Mouse (Mus musculus): ENCODE measurements around the gene Rnf222. TPM values are rescaled to one million over a fixed set of nuclear protein-coding genes. Genes with fewer than 3 reads are reported as not detected.

Gene Rnf222
- total and polyA plus RNA-seq, 3 experiments = not detected

DNA sequence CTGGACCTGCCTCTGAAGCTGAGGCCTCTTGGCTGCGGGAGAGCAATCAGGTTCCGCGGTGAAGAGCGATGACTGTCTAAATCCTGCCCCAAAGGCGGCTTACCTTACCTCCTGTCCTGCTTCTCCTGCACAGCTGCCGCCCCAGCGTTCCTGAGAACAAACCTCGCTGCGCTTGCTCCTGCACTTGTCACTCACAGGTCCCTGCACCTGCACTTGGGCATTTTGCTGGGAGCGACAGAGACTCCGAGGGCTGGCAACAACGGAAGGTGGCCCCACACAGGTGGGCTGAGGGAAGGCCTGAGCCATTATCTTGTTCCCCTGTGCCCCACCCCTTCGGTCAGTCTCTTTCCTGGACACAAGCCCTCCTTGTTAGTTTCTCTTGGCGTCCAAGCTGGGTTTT is 6.2 kb upstream of the Rnf222 start:
- no peak for DNase-seq (ENCODE audit: extremely low read depth)
- H3K4me3 ChIP-seq (replicated peaks in 1 of 3; ENCODE audit: low read depth in 2 of 3, low read length in 2 of 3, poor library complexity in 1 of 3) = no peak overlapping the region
- no peaks in the 10 kb centered on the region for H3K36me3 ChIP-seq (replicated peaks in 1 of 2; ENCODE audit: control insufficient read depth in 1 of 2, insufficient read depth in 1 of 2, low read length in 1 of 2)
- 0 out of 4 replicates have a peak, but pooled peaks cover 0 to 2% of the 10 kb centered on the region in 2 experiments for H3K4me1 ChIP-seq (ENCODE audit: control insufficient read depth in 1 of 2, insufficient read depth in 2 of 2)
- no peaks in the 10 kb centered on the region for H3K9me3 ChIP-seq (replicated peaks; ENCODE audit: low read length)
- in situ Hi-C loops (cut with MboI; ENCODE audit: low pct_ligation_motif_present, low pct_unique_long_range_greater_than_20kb, low sequenced_read_pairs) = no loop called here
- H3K27me3 ChIP-seq (replicated peaks) = no peaks in the 10 kb centered on the region
- no peak overlapping the region for H3K4me2 ChIP-seq (ENCODE audit: insufficient read depth, low read depth, poor library complexity, severe bottlenecking)
- TF ChIP-seq RCOR1 (conservative IDR thresholded peaks at IDR 0.05; ENCODE audit: low read depth, low read length) (no peak), E2F4 (IDR thresholded peaks at IDR 0.05; ENCODE audit: insufficient replicate concordance, low read depth, low read length) (no peak), MXI1 (IDR thresholded peaks at IDR 0.05; ENCODE audit: low read depth, low read length) (no peak), ZMIZ1 (IDR thresholded peaks at IDR 0.05; ENCODE audit: low read depth, low read length) (no peak), CHD1 (IDR thresholded peaks at IDR 0.05; ENCODE audit: low read depth, low read length) (no peak), ELF1 (IDR thresholded peaks at IDR 0.05; ENCODE audit: low read depth, low read length) (no peak), MAX (IDR thresholded peaks at IDR 0.05; ENCODE audit: low read length) (no peak), PAX5 (IDR thresholded peaks at IDR 0.05; ENCODE audit: low read length) (no peak), POLR2A (IDR thresholded peaks at IDR 0.05; ENCODE audit: low read depth, low read length) (no peak), USF1 (IDR thresholded peaks at IDR 0.05; ENCODE audit: low read depth, low read length) (no peak), MAFK (IDR thresholded peaks at IDR 0.05; ENCODE audit: insufficient replicate concordance, low read length) (no peak), GABPA (IDR thresholded peaks at IDR 0.05; ENCODE audit: insufficient replicate concordance, low read depth, low read length) (no peak), NRF1 (IDR thresholded peaks at IDR 0.05; ENCODE audit: low read depth, low read length) (no peak), EP300 (IDR thresholded peaks at IDR 0.05; ENCODE audit: low read length) (no peak), BHLHE40 (IDR thresholded peaks at IDR 0.05; ENCODE audit: low read depth, low read length) (no peak), CHD2 (IDR thresholded peaks at IDR 0.05; ENCODE audit: low read length) (no peak), USF2 (conservative IDR thresholded peaks at IDR 0.05; ENCODE audit: low read depth, low read length) (no peak), KAT2A (IDR thresholded peaks at IDR 0.05; ENCODE audit: insufficient replicate concordance, low read length) (no peak), POLR2AphosphoS2 (IDR thresholded peaks at IDR 0.05; ENCODE audit: low read depth, low read length) (no peak), ZC3H11A (IDR thresholded peaks at IDR 0.05; ENCODE audit: low read depth, low read length) (no peak)
- H3K27ac ChIP-seq (ENCODE audit: insufficient read depth, low read depth) = no peak overlapping the region
- H3K9ac ChIP-seq (ENCODE audit: insufficient read depth, low read depth) = no peak overlapping the region
- dilution Hi-C loops (cut with MboI; ENCODE audit: extremely low pct_ligation_motif_present, extremely low pct_unique_long_range_greater_than_20kb, low sequenced_read_pairs) = no loop called here
- no peaks in the 10 kb centered on the region for H3K79me2 ChIP-seq (replicated peaks; ENCODE audit: control insufficient read depth, extremely low read depth, insufficient read depth, poor library complexity, severe bottlenecking)

DNA sequence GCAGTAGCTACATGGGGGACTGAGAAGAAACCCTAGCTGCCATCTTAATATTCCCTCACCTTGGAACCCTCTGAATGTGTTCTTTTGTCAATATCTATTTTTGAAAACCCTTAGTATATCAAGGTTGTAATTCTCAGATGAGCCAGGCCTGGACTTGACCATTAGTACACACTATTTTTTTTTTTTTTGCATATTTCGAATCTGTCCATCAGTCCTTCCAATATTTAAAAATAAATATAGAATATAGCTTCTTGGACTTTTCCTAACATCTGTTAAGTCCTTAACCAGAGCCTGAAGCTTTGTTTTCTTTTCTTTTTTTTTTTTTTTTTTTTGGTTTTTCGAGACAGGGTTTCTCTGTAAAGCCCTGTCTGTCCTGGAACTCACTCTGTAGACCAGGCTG is 4.5 kb upstream of the Rnf222 start:
- Histone ChIP-seq H3K36me3 (replicated peaks in 1 of 2; ENCODE audit: control insufficient read depth in 1 of 2, insufficient read depth in 1 of 2, low read length in 1 of 2) (no peaks in the 10 kb centered on the region), H3K9me3 (replicated peaks; ENCODE audit: low read length) (no peaks in the 10 kb centered on the region), H3K4me3 (replicated peaks in 1 of 3; ENCODE audit: low read depth in 2 of 3, low read length in 2 of 3, poor library complexity in 1 of 3) (no peak overlapping the region), H3K4me1 (ENCODE audit: control insufficient read depth in 1 of 2, insufficient read depth in 2 of 2) (peaks cover 0 to 5% of the 10 kb centered on the region in 2 experiments; a peak in 1 of 4 replicates), H3K27ac (ENCODE audit: insufficient read depth, low read depth) (no peak overlapping the region), H3K79me2 (replicated peaks; ENCODE audit: control insufficient read depth, extremely low read depth, insufficient read depth, poor library complexity, severe bottlenecking) (no peaks in the 10 kb centered on the region), H3K9ac (ENCODE audit: insufficient read depth, low read depth) (no peak overlapping the region), H3K4me2 (ENCODE audit: insufficient read depth, low read depth, poor library complexity, severe bottlenecking) (no peak overlapping the region), H3K27me3 (replicated peaks) (no peaks in the 10 kb centered on the region)
- dilution Hi-C loops (cut with MboI; ENCODE audit: extremely low pct_ligation_motif_present, extremely low pct_unique_long_range_greater_than_20kb, low sequenced_read_pairs) = no loop called here
- DNase-seq (ENCODE audit: extremely low read depth) = no peak
- in situ Hi-C loops (cut with MboI; ENCODE audit: low pct_ligation_motif_present, low pct_unique_long_range_greater_than_20kb, low sequenced_read_pairs) = no loop called here
- TF ChIP-seq MAZ (IDR thresholded peaks at IDR 0.05; ENCODE audit: low read depth, low read length) = no peak
- TF ChIP-seq ZNF384 (IDR thresholded peaks at IDR 0.05; ENCODE audit: low read depth, low read length) = peak; percentile 55; the same call in 1 of the 2 replicates
- no peak for TF ChIP-seq HCFC1 (IDR thresholded peaks at IDR 0.05; ENCODE audit: low read depth, low read length)
